Mouse (Mus musculus) liver, postnatal 0 days (tissue): ENCODE measurements around the gene Ncoa7. TPM values are rescaled to one million over a fixed set of nuclear protein-coding genes. Genes with fewer than 3 reads are reported as not detected.

Experiments
- ATAC-seq: fragments of 200-750 bp; cut with Nextera tagmentation; 2 replicates; pipeline ENCODE4 v1.8.0; 2017; ENCODE audit warnings: mild to moderate bottlenecking, moderate library complexity
- DNase-seq: peaks from one replicate; pipeline ENCODE4 v3.0.0-alpha.2; 2016
- H3K27ac ChIP-seq: fragments of 300-500 bp; sonication (generic); 2 replicates; pipeline ENCODE4 v1.5.1; 2014; ENCODE audit warnings: antibody characterized with exemption, moderate library complexity, mild to moderate bottlenecking, low read depth
- H3K27me3 ChIP-seq: fragments of 300-500 bp; sonication (generic); 2 replicates; pipeline ENCODE4 v1.6.1; 2014; ENCODE audit warnings: low read length, control low read depth, mixed read lengths; ENCODE audit not compliant: insufficient read depth
- H3K36me3 ChIP-seq: fragments of 300-500 bp; sonication (generic); replicated peaks from 2 replicates; pipeline ENCODE4 v1.6.1; 2014; ENCODE audit warnings: mild to moderate bottlenecking, control low read depth, low read length, moderate library complexity, mixed read lengths; ENCODE audit not compliant: insufficient read depth
- H3K4me1 ChIP-seq: fragments of 300-500 bp; sonication (generic); 2 replicates; pipeline ENCODE4 v1.6.1; 2014; ENCODE audit warnings: antibody characterized with exemption, mild to moderate bottlenecking, control low read depth; ENCODE audit not compliant: insufficient read depth
- H3K4me2 ChIP-seq: fragments of 300-500 bp; sonication (generic); 2 replicates; pipeline ENCODE4 v1.6.1; 2014; ENCODE audit warnings: low read depth, mild to moderate bottlenecking, low read length, moderate library complexity, mixed read lengths
- H3K4me3 ChIP-seq: fragments of 300-500 bp; sonication (generic); 2 replicates; pipeline ENCODE4 v1.5.1; 2014; ENCODE audit warnings: low read depth, low read length
- H3K9ac ChIP-seq: fragments of 300-500 bp; sonication (generic); replicated peaks from 2 replicates; pipeline ENCODE4 v1.6.1; 2014; ENCODE audit warnings: mild to moderate bottlenecking, moderate library complexity
- H3K9me3 ChIP-seq: fragments of 300-500 bp; sonication (generic); 2 replicates; pipeline ENCODE4 v1.6.1; 2016; ENCODE audit warnings: mild to moderate bottlenecking, control low read depth, low read length, mixed read lengths
- CTCF ChIP-seq: sonication (generic); IDR thresholded peaks from 2 replicates; pipeline ENCODE4 v1.5.1; 2016; ENCODE audit warnings: antibody characterized with exemption, low read depth
- EP300 ChIP-seq: IDR thresholded peaks from 2 replicates; pipeline ENCODE4 v1.6.1; 2016; ENCODE audit warnings: antibody characterized with exemption, low read depth, mild to moderate bottlenecking
- WGBS: fragments of 180-500 bp; shearing (Covaris S2); extraction: QIAGEN DNeasy Blood & Tissue Kit; methylation state at CpG from one replicate; pipeline ENCODE4 v1.1.7; 2014; ENCODE audit not compliant: insufficient replicate concordance; 5-methylcytosine and 5-hydroxymethylcytosine counted together
- polyA plus RNA-seq: library from polyadenylated mRNA; unstranded; fragments of >200 nt; fragmentation: Nextera tagmentation; extraction: Ambion mirVana; gene quantifications from 2 replicates; pipeline ENCODE4 v1.2.1, GENCODE M21; 2015

Ncoa7 gene
- polyA plus RNA-seq, 1 experiment from 2014 or later = 6.4 TPM

DNA sequence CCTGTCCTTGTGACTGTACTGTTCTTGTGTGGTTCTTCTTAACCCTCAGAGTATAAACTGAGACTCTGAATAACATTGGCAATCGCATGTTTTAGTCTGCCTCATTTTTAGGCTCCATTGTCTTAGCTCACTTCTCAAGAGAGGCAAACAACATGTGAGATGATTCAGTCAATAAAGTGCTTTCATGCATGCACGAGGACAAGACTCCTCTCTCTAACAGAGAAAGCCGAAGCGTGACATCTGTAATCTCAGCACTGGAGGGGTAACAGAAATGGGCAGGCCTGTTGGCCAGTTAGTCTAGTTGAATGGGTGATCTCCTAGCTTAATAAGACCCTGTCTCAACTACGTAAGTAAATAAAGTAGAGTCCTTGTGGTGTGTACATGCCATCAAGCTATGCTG is 95.1 kb downstream of the Ncoa7 start:
- TF ChIP-seq CTCF (no peak), EP300 (no peak)
- Histone ChIP-seq H3K4me2 (no peak overlapping the region), H3K4me3 (no peak overlapping the region), H3K4me1 (peaks cover 3% of the 10 kb centered on the region; the same call in 1 of the 2 replicates), H3K27me3 (no peaks in the 10 kb centered on the region), H3K36me3 (no peaks in the 10 kb centered on the region), H3K9ac (no peak overlapping the region), H3K27ac (no peak overlapping the region), H3K9me3 (no peaks in the 10 kb centered on the region)
- 85% methylated on average over 5 of the region's 5 CpGs for WGBS
- DNase-seq (no peak), ATAC-seq (no peak)

DNA sequence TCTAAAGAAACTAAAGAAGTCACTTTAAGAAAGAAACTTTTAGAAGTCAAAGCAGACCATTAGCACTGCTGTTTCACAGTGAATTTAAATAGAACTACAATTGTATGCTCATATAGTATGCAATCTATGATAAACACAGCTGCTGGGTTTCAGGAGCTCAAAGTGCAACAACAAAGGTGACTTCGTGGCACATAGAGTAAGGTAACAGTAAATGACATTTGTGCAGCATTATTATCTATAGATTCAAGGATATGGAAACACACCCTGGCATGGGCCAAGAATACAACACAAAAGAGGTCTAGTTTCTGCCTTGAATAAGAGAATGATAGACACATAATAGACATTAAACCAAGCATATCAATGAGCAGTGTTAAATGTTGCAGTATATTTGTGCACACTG is 100.5 kb downstream of the Ncoa7 start:
- TF ChIP-seq EP300 (no peak), CTCF (no peak)
- Histone ChIP-seq H3K4me1 (no peaks in the 10 kb centered on the region), H3K9me3 (no peaks in the 10 kb centered on the region), H3K9ac (no peak overlapping the region), H3K4me3 (no peak overlapping the region), H3K27me3 (no peaks in the 10 kb centered on the region), H3K36me3 (peaks cover 6% of the 10 kb centered on the region; the same call in 1 of the 2 replicates), H3K4me2 (no peak overlapping the region), H3K27ac (no peak overlapping the region)
- 76% methylated on average over 1 of the region's 1 CpGs for WGBS
- no peak for DNase-seq
- ATAC-seq = no peak

DNA sequence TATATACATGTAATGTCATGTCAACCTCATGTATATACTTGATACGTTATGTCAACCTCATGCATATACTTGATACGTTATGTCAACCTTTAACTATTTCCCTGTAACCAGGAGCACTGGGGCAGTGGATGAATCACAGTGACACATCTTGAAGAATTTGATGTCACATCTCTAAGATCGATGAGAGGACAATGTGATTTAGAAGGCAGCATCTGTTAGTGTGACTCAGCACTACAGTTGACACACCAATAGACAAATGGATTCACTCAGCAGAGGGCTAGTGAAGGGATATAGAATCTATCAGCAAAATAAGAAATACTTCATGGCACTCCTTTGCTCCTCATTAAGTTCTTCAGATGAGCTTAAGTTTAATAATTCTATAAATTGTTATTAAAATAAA is 116.3 kb downstream of the Ncoa7 start:
- 93% methylated on average over 3 of the region's 3 CpGs for WGBS
- H3K4me2 ChIP-seq = no peak overlapping the region
- no peaks in the 10 kb centered on the region for H3K27me3 ChIP-seq
- no peaks in the 10 kb centered on the region for H3K4me1 ChIP-seq
- no peak overlapping the region for H3K27ac ChIP-seq
- ATAC-seq (no peak), DNase-seq (no peak)
- H3K9me3 ChIP-seq = no peaks in the 10 kb centered on the region
- H3K9ac ChIP-seq = no peak overlapping the region
- TF ChIP-seq EP300 (no peak), CTCF (no peak)
- peaks cover 16% of the 10 kb centered on the region for H3K36me3 ChIP-seq
- no peak overlapping the region for H3K4me3 ChIP-seq

DNA sequence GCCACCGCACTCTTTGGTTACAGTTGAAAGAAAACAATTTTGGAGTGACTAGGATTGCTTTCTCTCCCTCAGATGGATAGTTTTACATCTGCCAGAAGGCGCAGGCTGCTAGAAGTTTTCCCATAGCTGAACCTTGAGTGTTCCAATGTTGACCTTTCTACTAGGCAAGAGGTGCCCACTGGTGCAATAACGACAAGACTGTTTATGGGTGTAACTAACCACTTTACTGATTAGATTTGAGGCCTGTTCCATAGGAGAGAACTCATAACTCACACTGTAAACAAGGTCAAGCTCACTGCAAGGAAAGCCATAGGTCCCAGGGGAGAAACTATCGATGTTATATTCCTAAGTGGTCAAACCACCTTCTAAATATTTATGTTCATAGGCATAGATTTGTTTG is 119.7 kb downstream of the Ncoa7 start:
- 83% methylated on average over 4 of the region's 4 CpGs for WGBS
- Histone ChIP-seq H3K4me3 (no peak overlapping the region), H3K9ac (no peak overlapping the region), H3K4me2 (no peak overlapping the region), H3K4me1 (no peaks in the 10 kb centered on the region), H3K36me3 (no peaks in the 10 kb centered on the region), H3K9me3 (no peaks in the 10 kb centered on the region), H3K27me3 (no peaks in the 10 kb centered on the region), H3K27ac (no peak overlapping the region)
- no peak for DNase-seq
- no peak for TF ChIP-seq EP300
- no peak for TF ChIP-seq CTCF
- ATAC-seq = no peak

DNA sequence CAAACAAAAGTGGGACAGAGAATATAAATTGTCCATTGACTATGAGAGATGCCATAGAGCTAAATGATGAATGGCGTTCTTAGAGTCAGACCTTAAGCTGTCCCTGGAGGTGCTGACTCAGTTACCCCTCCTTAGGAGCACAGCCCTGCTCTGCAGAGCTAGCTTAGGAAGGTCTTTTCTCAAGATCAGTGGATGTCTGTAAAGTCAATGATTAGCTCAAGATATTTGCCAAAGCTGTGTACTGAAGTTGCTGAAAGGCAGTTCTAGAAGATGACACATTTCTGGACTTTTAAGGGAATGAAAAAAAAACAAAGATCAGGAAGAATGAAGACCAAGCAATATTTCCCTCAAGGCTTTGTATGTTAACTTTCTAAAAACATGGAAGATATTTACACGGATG is 123.4 kb downstream of the Ncoa7 start:
- Histone ChIP-seq H3K4me2 (no peak overlapping the region), H3K9ac (no peak overlapping the region), H3K36me3 (no peaks in the 10 kb centered on the region), H3K4me1 (no peaks in the 10 kb centered on the region), H3K9me3 (no peaks in the 10 kb centered on the region), H3K4me3 (no peak overlapping the region), H3K27ac (no peak overlapping the region), H3K27me3 (no peaks in the 10 kb centered on the region)
- no peak for TF ChIP-seq CTCF
- no peak for TF ChIP-seq EP300
- ATAC-seq = no peak
- no peak for DNase-seq
- WGBS = 89% methylated on average over 2 of the region's 2 CpGs

DNA sequence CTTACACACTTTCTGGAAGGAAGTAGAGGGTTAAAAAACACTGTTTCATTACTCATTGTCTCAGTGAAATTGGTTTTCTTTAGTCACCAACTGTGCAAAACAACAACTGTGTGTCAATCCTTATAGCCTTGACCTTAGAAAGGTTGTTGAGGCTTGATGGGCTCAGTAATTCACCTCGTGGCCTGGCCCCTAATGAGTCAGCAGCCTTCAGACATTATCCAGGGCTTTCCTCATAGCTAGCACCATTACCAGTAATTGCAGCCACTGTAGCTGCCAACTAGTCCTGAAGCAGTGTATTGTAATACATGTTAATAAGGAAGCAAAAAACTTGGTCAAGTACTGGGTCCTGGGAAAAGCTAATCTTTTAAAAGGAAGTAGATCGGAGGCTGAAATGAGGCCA is 125.1 kb downstream of the Ncoa7 start:
- no peaks in the 10 kb centered on the region for H3K4me1 ChIP-seq
- ATAC-seq (no peak), DNase-seq (no peak)
- no peak overlapping the region for H3K4me3 ChIP-seq
- no peak overlapping the region for H3K4me2 ChIP-seq
- H3K9ac ChIP-seq = no peak overlapping the region
- no peak for TF ChIP-seq CTCF
- TF ChIP-seq EP300 = no peak
- no peaks in the 10 kb centered on the region for H3K36me3 ChIP-seq
- H3K27ac ChIP-seq = no peak overlapping the region
- 75% methylated on average over 2 of the region's 2 CpGs for WGBS
- H3K27me3 ChIP-seq = no peaks in the 10 kb centered on the region
- H3K9me3 ChIP-seq = no peaks in the 10 kb centered on the region

GRCm38 (mm10) chr10:30674825-30675224 is 128.3 kb downstream of the Ncoa7 start:
- WGBS = 40% methylated on average over 3 of the region's 3 CpGs
- Histone ChIP-seq H3K27me3 (no peaks in the 10 kb centered on the region), H3K27ac (no peak overlapping the region), H3K4me2 (no peak overlapping the region), H3K4me3 (no peak overlapping the region), H3K4me1 (no peaks in the 10 kb centered on the region), H3K9ac (no peak overlapping the region), H3K36me3 (0 out of 2 replicates have a peak, but pooled peaks cover 2% of the 10 kb centered on the region), H3K9me3 (no peaks in the 10 kb centered on the region)
- DNase-seq (no peak), ATAC-seq (no peak)
- no peak for TF ChIP-seq EP300
- no peak for TF ChIP-seq CTCF
